Mouse (Mus musculus) forebrain, embryonic 15.5 days (tissue): ENCODE data around the gene Slc15a3. TPM values are rescaled to one million over a fixed set of nuclear protein-coding genes. Genes with fewer than 3 reads are reported as not detected.
A peak's percentile ranks its signal among the peaks of the same experiment; 100 is the strongest.

Experiments used
- ATAC-seq: fragments of 200-750 bp; cut with Nextera tagmentation; replicated peaks from 2 replicates; pipeline ENCODE4 v1.8.0; 2017; ENCODE audit warnings: mild to moderate bottlenecking, moderate TSS enrichment, moderate library complexity
- H3K27ac ChIP-seq: fragments of 300-500 bp; sonication (generic); replicated peaks from 2 replicates; pipeline ENCODE4 v1.5.1; 2015; ENCODE audit warnings: mild to moderate bottlenecking, inconsistent platforms
- H3K27me3 ChIP-seq: fragments of 300-500 bp; sonication (generic); 2 replicates; pipeline ENCODE4 v1.6.1; 2015; ENCODE audit warnings: inconsistent platforms
- H3K36me3 ChIP-seq: fragments of 300-500 bp; sonication (generic); 2 replicates; pipeline ENCODE4 v1.6.1; 2015; ENCODE audit warnings: mild to moderate bottlenecking, inconsistent platforms
- H3K4me1 ChIP-seq: fragments of 300-500 bp; sonication (generic); 2 replicates; pipeline ENCODE4 v1.6.1; 2015; ENCODE audit warnings: inconsistent platforms
- H3K4me2 ChIP-seq: fragments of 300-500 bp; sonication (generic); replicated peaks from 2 replicates; pipeline ENCODE4 v1.6.1; 2015; ENCODE audit warnings: mild to moderate bottlenecking, inconsistent platforms
- H3K4me3 ChIP-seq: fragments of 300-500 bp; sonication (generic); 2 replicates; pipeline ENCODE4 v1.5.1; 2015; ENCODE audit warnings: mild to moderate bottlenecking, inconsistent platforms
- H3K9ac ChIP-seq: fragments of 300-500 bp; sonication (generic); replicated peaks from 2 replicates; pipeline ENCODE4 v1.6.1; 2015; ENCODE audit warnings: mild to moderate bottlenecking, inconsistent platforms
- H3K9me3 ChIP-seq: fragments of 300-500 bp; sonication (generic); 2 replicates; pipeline ENCODE4 v1.6.1; 2016; ENCODE audit warnings: inconsistent platforms
- WGBS: fragments of 180-500 bp; shearing (Covaris S2); methylation state at CpG from one replicate; pipeline ENCODE4 v1.1.7; 2015; ENCODE audit warnings: mixed read lengths; 5-methylcytosine and 5-hydroxymethylcytosine counted together
- polyA plus RNA-seq: library from polyadenylated mRNA; unstranded; fragments of >200 nt; fragmentation: Nextera tagmentation; extraction: Ambion mirVana; gene quantifications from 2 replicates; pipeline ENCODE4 v1.2.1, GENCODE M21; 2015

The Slc15a3 gene
- polyA plus RNA-seq, 1 experiment from 2014 or later = 0.39 TPM

DNA sequence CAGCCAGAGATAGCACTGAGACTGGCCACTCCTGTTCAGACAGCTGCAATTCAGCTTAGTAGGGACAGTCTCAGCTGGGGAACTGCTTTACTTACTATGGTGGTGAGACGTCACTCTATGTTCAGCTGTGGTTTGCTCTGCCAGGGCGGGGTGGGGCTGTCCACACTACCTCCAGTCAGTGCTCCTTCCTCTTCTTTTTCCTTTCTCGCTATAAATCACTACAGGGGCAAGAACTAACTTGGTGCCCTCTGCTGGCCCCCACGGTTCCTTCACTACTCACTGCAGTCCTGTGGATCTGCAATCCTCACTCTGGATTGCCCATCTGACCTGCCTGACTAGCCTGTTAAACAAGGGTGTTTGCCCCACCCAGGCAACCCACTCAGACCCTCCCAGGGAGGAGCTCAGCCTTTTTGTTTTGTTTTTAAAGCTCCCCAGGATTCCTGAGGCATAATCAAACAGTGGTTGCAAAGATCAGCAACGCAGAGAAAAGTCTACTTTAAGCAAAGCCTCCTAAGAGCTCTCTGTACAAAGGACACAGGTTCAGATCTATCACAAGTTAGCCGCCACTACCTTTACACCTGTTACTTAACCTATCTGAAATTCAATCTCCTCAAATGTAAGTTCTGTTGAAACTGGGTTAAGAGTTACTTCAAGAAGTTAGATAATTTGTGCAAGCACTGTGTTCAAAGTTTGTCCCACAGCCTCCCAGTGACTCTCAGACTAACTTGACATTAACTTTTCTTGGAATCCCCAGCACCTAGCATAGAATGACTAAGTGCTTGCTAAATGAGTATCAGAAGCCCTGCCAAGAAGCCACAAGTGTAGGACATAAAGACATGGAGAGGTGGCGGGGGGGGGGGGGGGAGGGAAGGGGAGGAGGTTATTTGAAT, 40.8 kb downstream of the Slc15a3 start:
- no peaks in the 10 kb centered on the region for H3K27me3 ChIP-seq
- ATAC-seq = peak; percentile 1; the same call in 1 of the 2 replicates
- peak overlapping the region; percentile 93 for H3K4me2 ChIP-seq
- no peaks in the 10 kb centered on the region for H3K36me3 ChIP-seq
- H3K9me3 ChIP-seq = no peaks in the 10 kb centered on the region; the same call in 1 of the 2 replicates
- H3K4me3 ChIP-seq = peak overlapping the region; percentile 58
- H3K27ac ChIP-seq = peak overlapping the region; percentile 99; the same call in 1 of the 2 replicates
- H3K4me1 ChIP-seq = peaks cover 28% of the 10 kb centered on the region
- H3K9ac ChIP-seq = peak overlapping the region; percentile 74; the same call in 1 of the 2 replicates
- 29% methylated on average over 7 of the region's 7 CpGs for WGBS

DNA sequence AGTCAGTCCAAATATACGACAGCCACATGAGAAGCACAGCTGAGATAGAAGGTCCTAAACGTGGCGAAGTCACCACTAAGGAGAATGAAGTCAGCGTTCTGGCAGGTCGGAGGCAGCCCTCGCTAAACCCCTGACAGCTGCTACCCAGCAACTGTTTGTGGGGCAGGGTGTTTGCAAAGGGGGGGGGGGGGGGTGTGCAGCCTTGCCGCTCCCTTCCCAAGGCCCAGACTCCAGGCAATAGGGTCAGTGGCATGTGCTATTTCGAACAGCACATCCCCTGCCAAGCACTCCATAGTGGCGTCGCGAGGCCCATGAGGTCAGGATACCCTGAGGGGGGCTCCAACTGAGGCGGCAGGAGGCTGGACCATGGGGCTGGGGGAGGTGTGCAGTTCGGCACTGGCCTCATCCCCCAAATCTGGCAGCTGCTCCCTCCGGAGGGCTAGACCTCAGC, 41.5 kb downstream of the Slc15a3 start:
- under 1% methylated on average over 14 of the region's 14 CpGs for WGBS
- H3K4me3 ChIP-seq = peak overlapping the region; percentile 58
- H3K9me3 ChIP-seq = no peaks in the 10 kb centered on the region; the same call in 1 of the 2 replicates
- peak overlapping the region; percentile 99 for H3K27ac ChIP-seq
- no peaks in the 10 kb centered on the region for H3K27me3 ChIP-seq
- H3K9ac ChIP-seq = peak overlapping the region; percentile 74
- H3K36me3 ChIP-seq = no peaks in the 10 kb centered on the region
- H3K4me2 ChIP-seq = peak overlapping the region; percentile 93
- H3K4me1 ChIP-seq = peaks cover 28% of the 10 kb centered on the region
- ATAC-seq = no peak; the same call in 1 of the 2 replicates

DNA sequence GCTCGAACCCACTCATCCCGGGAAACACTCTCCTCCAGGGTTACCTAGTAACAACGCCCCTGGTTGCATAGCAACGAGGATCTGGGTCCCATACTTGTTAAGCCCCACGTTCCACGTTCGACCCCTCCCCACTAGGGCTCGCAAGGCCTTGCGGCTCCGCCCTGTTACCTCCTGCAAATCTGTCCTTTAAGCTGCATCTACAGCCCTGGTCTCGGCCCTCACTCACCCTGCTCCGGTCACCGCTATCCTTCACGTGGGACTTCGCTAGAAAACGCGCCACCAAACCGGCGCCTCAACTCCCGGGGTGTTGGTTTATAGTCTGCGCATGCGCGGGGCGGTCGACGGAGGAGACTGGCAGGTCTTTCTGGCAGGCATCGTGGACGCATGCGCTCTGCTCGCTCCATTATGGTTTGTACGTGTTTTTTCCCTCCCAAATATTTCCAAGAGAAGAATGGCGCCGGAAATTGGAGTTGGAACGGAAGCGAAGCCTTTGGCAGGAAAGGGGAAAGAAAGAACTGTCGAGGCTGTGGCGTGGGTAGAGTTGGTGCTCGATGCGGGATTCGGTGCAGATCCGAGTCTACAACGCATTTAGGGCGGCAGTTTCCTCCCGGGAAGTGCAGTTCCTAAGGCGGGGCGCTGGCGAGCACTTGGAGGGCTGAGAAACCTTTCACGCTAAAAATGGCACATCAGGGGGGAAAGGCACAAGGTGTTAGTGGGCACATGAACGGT, 42.1 kb downstream of the Slc15a3 start, which contains the start of gene Tmem109:
TSS of gene Tmem109 (minus strand) at position 576 of the 729 bp plus-strand sequence.
- under 1% methylated on average over 49 of the region's 49 CpGs for WGBS
- H3K36me3 ChIP-seq = no peaks in the 10 kb centered on the region
- peaks cover 28% of the 10 kb centered on the region for H3K4me1 ChIP-seq
- peak within 1 kb of the TSS; percentile 74 for H3K9ac ChIP-seq
- peak; percentile 95 for ATAC-seq
- H3K4me2 ChIP-seq = peak within 1 kb of the TSS; percentile 93
- no peaks in the 10 kb centered on the region; the same call in 1 of the 2 replicates for H3K9me3 ChIP-seq
- H3K27ac ChIP-seq = peak within 1 kb of the TSS; percentile 99
- H3K4me3 ChIP-seq = peak within 1 kb of the TSS; percentile 58
- H3K27me3 ChIP-seq = no peaks in the 10 kb centered on the region

DNA sequence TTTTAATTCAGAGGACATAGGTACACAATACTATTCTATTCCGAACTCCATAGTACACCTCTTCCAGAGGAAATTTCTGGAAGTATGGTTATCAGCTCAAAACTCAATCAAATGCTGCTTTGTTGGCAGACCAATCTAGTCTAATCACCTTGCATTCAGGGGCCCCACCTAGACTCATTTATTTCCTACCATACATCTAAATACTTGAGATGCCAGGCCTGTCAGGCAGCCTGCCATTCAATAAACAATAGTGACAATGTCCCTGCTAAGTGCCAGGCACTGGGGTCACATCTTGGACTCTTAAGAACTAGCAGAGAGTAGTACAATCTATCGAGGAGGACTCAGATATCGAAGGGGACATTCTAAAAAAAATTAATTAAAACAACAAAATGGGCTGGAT, 52.7 kb downstream of the Slc15a3 start:
- no peaks in the 10 kb centered on the region for H3K9me3 ChIP-seq

DNA sequence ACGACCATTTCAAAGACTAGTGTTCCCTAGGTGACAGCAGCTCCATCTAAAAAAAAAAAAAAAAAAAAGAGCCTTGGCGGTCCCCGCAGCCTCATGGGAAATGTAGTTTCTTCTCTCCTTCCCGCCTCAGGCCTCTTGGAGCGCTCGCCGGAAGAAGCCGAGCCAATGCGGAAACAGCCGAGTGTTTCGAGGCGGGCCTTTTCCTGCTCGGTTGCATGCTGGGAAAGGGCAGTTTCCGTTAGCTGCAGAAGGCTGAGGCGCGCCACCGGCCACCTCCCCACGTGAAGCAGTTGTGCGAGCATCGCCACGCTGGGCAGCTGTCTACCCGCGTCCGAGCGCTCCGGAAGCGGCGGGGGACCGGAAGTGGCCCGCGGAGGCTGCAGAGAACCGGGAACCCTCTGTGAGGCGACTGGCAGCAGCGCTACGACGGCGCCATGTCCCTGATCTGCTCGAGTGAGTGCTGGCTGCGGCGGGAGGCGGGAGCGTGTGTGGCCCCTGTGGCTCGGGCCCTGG, 55.5 kb downstream of the Slc15a3 start, which contains the start of gene Prpf19:
TSS of gene Prpf19 (plus strand) at position 216 of the 513 bp plus-strand sequence.
- Histone ChIP-seq H3K36me3 (peaks cover 24% of the 10 kb centered on the region), H3K4me2 (peak within 1 kb of the TSS; percentile 80), H3K27me3 (no peaks in the 10 kb centered on the region), H3K27ac (peak within 1 kb of the TSS; percentile 92), H3K4me1 (peaks cover 19% of the 10 kb centered on the region), H3K9me3 (no peaks in the 10 kb centered on the region), H3K4me3 (peak within 1 kb of the TSS; percentile 73), H3K9ac (peak within 1 kb of the TSS; percentile 89)
- WGBS = under 1% methylated on average over 43 of the region's 43 CpGs
- peak; percentile 97 for ATAC-seq

More for the DNA sequence above, 52.7 kb downstream of the Slc15a3 start:
- no peak overlapping the region for H3K9ac ChIP-seq
- no peaks in the 10 kb centered on the region for H3K36me3 ChIP-seq
- H3K27me3 ChIP-seq = no peaks in the 10 kb centered on the region
- 91% methylated on average over 3 of the region's 3 CpGs for WGBS
- H3K4me1 ChIP-seq = peaks cover 16% of the 10 kb centered on the region
- H3K4me2 ChIP-seq = no peak overlapping the region
- no peak overlapping the region for H3K27ac ChIP-seq
- ATAC-seq = no peak
- H3K4me3 ChIP-seq = no peak overlapping the region

- 2% methylated on average over 16 of the region's 16 CpGs for WGBS
- no peaks in the 10 kb centered on the region for H3K27me3 ChIP-seq
- peak overlapping the region; percentile 73 for H3K4me3 ChIP-seq
- H3K4me2 ChIP-seq = peak overlapping the region; percentile 80
- ATAC-seq = no peak
- H3K4me1 ChIP-seq = peaks cover 19% of the 10 kb centered on the region
- H3K36me3 ChIP-seq = peaks cover 31% of the 10 kb centered on the region
- no peaks in the 10 kb centered on the region for H3K9me3 ChIP-seq
- peak overlapping the region; percentile 92 for H3K27ac ChIP-seq
- peak overlapping the region; percentile 89 for H3K9ac ChIP-seq
Observed at GRCm38 (mm10) chr19:10895708-10896107, 56.2 kb downstream of the Slc15a3 start.

GRCm38 (mm10) chr19:10896849-10897248, 57.3 kb downstream of the Slc15a3 start:
- no peak overlapping the region for H3K27ac ChIP-seq
- H3K9ac ChIP-seq = peak overlapping the region; percentile 89
- H3K27me3 ChIP-seq = no peaks in the 10 kb centered on the region
- H3K9me3 ChIP-seq = no peaks in the 10 kb centered on the region
- H3K36me3 ChIP-seq = peaks cover 42% of the 10 kb centered on the region
- peak overlapping the region; percentile 73 for H3K4me3 ChIP-seq
- H3K4me1 ChIP-seq = peaks cover 19% of the 10 kb centered on the region
- H3K4me2 ChIP-seq = peak overlapping the region; percentile 80
- 87% methylated on average over 7 of the region's 7 CpGs for WGBS
- no peak for ATAC-seq

DNA sequence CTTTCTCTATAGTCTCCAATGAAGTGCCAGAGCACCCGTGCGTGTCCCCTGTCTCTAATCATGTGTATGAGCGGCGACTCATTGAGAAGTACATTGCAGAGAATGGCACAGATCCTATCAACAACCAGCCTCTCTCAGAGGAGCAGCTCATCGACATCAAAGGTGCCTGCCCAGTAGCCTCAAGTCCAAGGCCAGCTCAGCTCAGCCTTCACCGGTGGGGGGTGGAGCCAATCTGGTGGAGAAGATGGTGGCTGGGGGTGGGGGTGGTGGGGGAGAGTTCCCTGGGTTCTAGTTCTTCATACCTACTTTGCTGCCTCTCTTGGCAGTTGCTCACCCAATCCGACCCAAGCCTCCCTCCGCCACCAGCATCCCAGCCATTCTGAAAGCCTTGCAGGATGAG, 58.0 kb downstream of the Slc15a3 start:
- H3K27me3 ChIP-seq = no peaks in the 10 kb centered on the region
- no peak overlapping the region for H3K4me2 ChIP-seq
- H3K4me3 ChIP-seq = no peak overlapping the region
- no peaks in the 10 kb centered on the region for H3K9me3 ChIP-seq
- H3K9ac ChIP-seq = no peak overlapping the region
- H3K27ac ChIP-seq = no peak overlapping the region
- WGBS = 93% methylated on average over 8 of the region's 8 CpGs
- no peak for ATAC-seq
- peaks cover 19% of the 10 kb centered on the region for H3K4me1 ChIP-seq
- peaks cover 49% of the 10 kb centered on the region for H3K36me3 ChIP-seq

DNA sequence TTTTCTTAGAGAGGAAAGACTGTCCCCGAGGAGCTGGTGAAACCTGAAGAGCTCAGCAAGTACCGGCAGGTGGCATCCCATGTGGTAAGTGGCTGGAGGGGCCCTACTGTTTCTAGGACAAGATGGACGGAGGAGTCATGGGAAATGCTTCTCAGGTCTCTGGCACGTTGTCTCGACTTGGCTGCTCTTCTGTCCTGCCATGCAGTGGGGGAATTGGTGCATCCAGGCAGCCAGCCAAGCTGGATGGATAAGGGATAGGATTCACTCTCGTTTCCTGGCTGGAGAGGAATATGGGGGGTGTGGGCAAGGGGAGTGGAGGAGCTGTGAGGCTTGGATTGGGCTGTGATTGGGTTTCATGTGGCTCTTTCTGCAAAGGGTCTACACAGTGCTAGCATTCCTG, 60.8 kb downstream of the Slc15a3 start:
- H3K36me3 ChIP-seq = peaks cover 75% of the 10 kb centered on the region
- 78% methylated on average over 6 of the region's 6 CpGs for WGBS
- no peak overlapping the region for H3K9ac ChIP-seq

GRCm38 (mm10) chr19:10901046-10901445, 61.5 kb downstream of the Slc15a3 start:
- Histone ChIP-seq H3K36me3 (peaks cover 82% of the 10 kb centered on the region), H3K9ac (no peak overlapping the region), H3K4me2 (no peak overlapping the region), H3K27ac (no peak overlapping the region), H3K9me3 (no peaks in the 10 kb centered on the region), H3K4me1 (peaks cover 14% of the 10 kb centered on the region), H3K4me3 (no peak overlapping the region), H3K27me3 (no peaks in the 10 kb centered on the region)
- 92% methylated on average over 5 of the region's 5 CpGs for WGBS
- ATAC-seq = no peak

More for the DNA sequence above, 60.8 kb downstream of the Slc15a3 start:
- Histone ChIP-seq H3K4me2 (no peak overlapping the region), H3K4me3 (no peak overlapping the region), H3K4me1 (peaks cover 19% of the 10 kb centered on the region), H3K27ac (no peak overlapping the region), H3K9me3 (no peaks in the 10 kb centered on the region), H3K27me3 (no peaks in the 10 kb centered on the region)
- no peak for ATAC-seq

DNA sequence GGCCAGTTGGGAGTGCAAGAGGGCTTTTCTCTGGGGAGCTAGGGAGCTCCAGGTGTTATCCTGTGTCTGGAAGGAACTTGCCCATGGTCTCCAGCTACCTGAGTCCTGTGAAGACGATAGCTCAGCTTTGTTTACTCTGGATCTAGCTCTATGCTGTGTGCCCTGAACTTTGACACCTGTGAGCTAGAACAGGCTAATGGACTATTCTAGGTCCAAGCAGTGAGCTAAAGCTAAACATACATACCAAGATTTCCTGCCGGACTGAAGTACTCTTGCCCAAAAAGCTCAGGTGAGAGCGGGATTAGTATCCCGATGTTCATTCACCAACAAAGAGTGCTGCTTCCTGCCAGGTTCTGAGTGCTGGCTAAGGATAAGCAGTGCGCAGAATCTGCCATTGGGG, 65.0 kb downstream of the Slc15a3 start:
- Histone ChIP-seq H3K9ac (no peak overlapping the region), H3K36me3 (peaks cover 74% of the 10 kb centered on the region), H3K9me3 (no peaks in the 10 kb centered on the region), H3K4me3 (no peak overlapping the region), H3K4me1 (no peaks in the 10 kb centered on the region), H3K4me2 (no peak overlapping the region), H3K27ac (no peak overlapping the region), H3K27me3 (no peaks in the 10 kb centered on the region)
- 93% methylated on average over 5 of the region's 5 CpGs for WGBS
- no peak for ATAC-seq
